Mouse (Mus musculus) E14TG2a.4 (cell line): ENCODE results near the gene Anp32a.

Experiments used
- CTCF ChIP-seq: conservative IDR thresholded peaks from 2 replicates; pipeline ENCODE4 v1.5.1; 2014; ENCODE audit warnings: low read length
- POU5F1 ChIP-seq: IDR thresholded peaks from 2 replicates; pipeline ENCODE4 v1.6.1; 2014; ENCODE audit warnings: low read length, borderline replicate concordance

- TF ChIP-seq CTCF (no peak), POU5F1 (no peak)
Observed at GRCm38 (mm10) chr9:62425265-62425664, 84.2 kb downstream of the Anp32a start.
